ENCODE assay signal across 8 mouse cellular contexts in the genomic region with DNA sequence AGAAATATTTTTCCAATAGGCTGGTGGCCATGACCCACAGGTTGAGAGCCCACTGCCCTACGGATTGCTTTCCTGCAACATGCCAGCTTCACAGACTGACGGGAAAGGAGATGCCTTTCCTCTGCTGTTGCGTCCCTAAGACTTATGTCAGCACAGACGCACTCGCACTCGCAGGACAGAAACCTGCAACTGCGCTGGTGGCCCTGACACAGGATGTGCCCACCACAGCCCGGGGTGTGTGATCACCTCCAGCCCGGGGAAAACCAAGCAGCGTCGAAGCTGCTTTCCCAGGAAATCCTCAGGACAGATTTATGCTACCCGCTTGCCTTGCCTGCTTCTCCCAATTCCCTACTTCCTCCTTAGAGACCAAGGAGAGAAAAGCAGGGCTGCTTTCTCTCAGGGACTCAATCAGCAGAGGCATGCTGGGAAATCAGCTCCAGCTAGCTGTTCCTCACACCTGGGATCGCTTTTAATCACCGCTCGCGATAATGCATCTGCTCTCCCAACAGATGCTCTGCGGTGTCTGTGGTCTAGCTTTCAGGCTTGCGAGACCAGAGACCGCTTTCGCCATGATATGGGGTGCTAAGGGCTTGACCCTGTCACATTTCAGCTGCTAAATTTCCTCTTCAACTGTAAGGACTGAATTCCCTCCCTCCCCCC. TPM values are rescaled to one million over a fixed set of nuclear protein-coding genes. Genes with fewer than 3 reads are reported as not detected.
A peak's percentile ranks its signal among the peaks of the same experiment; 100 is the strongest.
DNase-seq lines count a peak whose midpoint lies in the region; ATAC-seq and TF ChIP-seq lines count a peak whose summit lies in the region.

No protein-coding gene starts in this region.

- peak overlapping the region; percentile 17; the same call in 1 of the 2 replicates for H3K4me3 ChIP-seq in layer of hippocampus, adult 2 months
- no peak overlapping the region for H3K4me3 ChIP-seq in hindbrain, embryonic 11.5 days (ENCODE audit: low read depth, low read length)
- H3K4me3 ChIP-seq in midbrain, embryonic 11.5 days (ENCODE audit: low read depth, low read length): peak overlapping the region; percentile 0; the same call in 1 of the 2 replicates

- H3K9ac ChIP-seq in hindbrain, embryonic 11.5 days (ENCODE audit: low read depth, low read length): 0 out of 2 replicates have a peak overlapping the region, but pooled peaks have one; percentile 0
- H3K9ac ChIP-seq in midbrain, embryonic 11.5 days (ENCODE audit: low read length): no peak overlapping the region; the same call in 1 of the 2 replicates

- H3K4me1 ChIP-seq in hindbrain, embryonic 11.5 days (replicated peaks; ENCODE audit: control insufficient read depth, insufficient read depth, low read length): no peaks in the 10 kb centered on the region
- no peaks in the 10 kb centered on the region for H3K4me1 ChIP-seq in midbrain, embryonic 11.5 days (ENCODE audit: control insufficient read depth, insufficient read depth, low read length)

- H3K4me2 ChIP-seq in hindbrain, embryonic 11.5 days (replicated peaks; ENCODE audit: low read depth, low read length): no peak overlapping the region; the same call in 1 of the 2 replicates
- peak overlapping the region; percentile 23 for H3K4me2 ChIP-seq in midbrain, embryonic 11.5 days

- no peaks in the 10 kb centered on the region for H3K9me3 ChIP-seq in hindbrain, embryonic 11.5 days (ENCODE audit: control insufficient read depth, low read length)
- H3K9me3 ChIP-seq in midbrain, embryonic 11.5 days (ENCODE audit: control insufficient read depth, low read length): no peaks in the 10 kb centered on the region

- DNase-seq in layer of hippocampus, adult 2 months (ENCODE audit: low spot score in 2 of 2): no peak
- no peak for DNase-seq in layer of hippocampus, adult 18-20 months (ENCODE audit: low spot score in 2 of 2)
- DNase-seq in embryo, embryonic 9.5 days (ENCODE audit: extremely low spot score): peak; percentile 42
- DNase-seq in hindbrain, embryonic 11.5 days (ENCODE audit: low spot score): peak; percentile 53
- DNase-seq in midbrain, embryonic 11.5 days (ENCODE audit: low spot score, missing footprints): peak; percentile 85
- DNase-seq in cerebellum, postnatal 36 days: no peak
- no peak for DNase-seq in adrenal gland, adult 2 months
- DNase-seq in layer of hippocampus, adult 11-12 months (ENCODE audit: low spot score): no peak

- TF ChIP-seq CTCF in layer of hippocampus, adult 2 months (conservative IDR thresholded peaks at IDR 0.05): no peak

- no peaks in the 10 kb centered on the region for H3K27me3 ChIP-seq in hindbrain, embryonic 11.5 days (ENCODE audit: control insufficient read depth, insufficient read depth, low read length)
- no peaks in the 10 kb centered on the region for H3K27me3 ChIP-seq in midbrain, embryonic 11.5 days (ENCODE audit: control insufficient read depth, insufficient read depth, low read length)

- H3K36me3 ChIP-seq in hindbrain, embryonic 11.5 days (ENCODE audit: control insufficient read depth, insufficient read depth, low read length): no peaks in the 10 kb centered on the region
- no peaks in the 10 kb centered on the region for H3K36me3 ChIP-seq in midbrain, embryonic 11.5 days (ENCODE audit: control insufficient read depth, insufficient read depth, low read length)

- 33% methylated on average over 20 of the region's 20 CpGs for WGBS in hindbrain, embryonic 11.5 days
- WGBS in midbrain, embryonic 11.5 days: 32% methylated on average over 20 of the region's 20 CpGs

- H3K27ac ChIP-seq in layer of hippocampus, adult 2 months: no peak overlapping the region
- peak overlapping the region; percentile 40; the same call in 1 of the 2 replicates for H3K27ac ChIP-seq in hindbrain, embryonic 11.5 days (ENCODE audit: low read depth, low read length)
- H3K27ac ChIP-seq in midbrain, embryonic 11.5 days (ENCODE audit: low read depth, low read length): no peak overlapping the region

- peak; percentile 60; the same call in 1 of the 2 replicates for ATAC-seq in hindbrain, embryonic 11.5 days (ENCODE audit: low FRiP score)
- ATAC-seq in midbrain, embryonic 11.5 days (ENCODE audit: low FRiP score): no peak

RNA-seq across cellular contexts. Expression of gene Optn, which starts 34.1 kb away (rescaled TPM):
- total RNA-seq in layer of hippocampus, adult 2 months (2021): 10 to 100 TPM; 13.5 to 14.1 TPM
- total RNA-seq in layer of hippocampus, adult 18-20 months (2021): 10 to 100 TPM; 15.5 to 16.6 TPM
- polyA plus RNA-seq in hindbrain, embryonic 11.5 days (2014; fragmentation: Nextera tagmentation; extraction: Ambion mirVana): 5.1 and 6.6 TPM in 2 replicates
- 4.3 and 5.2 TPM in 2 replicates for polyA plus RNA-seq in midbrain, embryonic 11.5 days (2014; fragmentation: Nextera tagmentation; extraction: Ambion mirVana)
- total RNA-seq in adrenal gland, adult 2 months (2021): 100 to 1,000 TPM; 100 to 105 TPM
- polyA plus RNA-seq in adrenal gland, adult 2 months (2012; rRNA removed): 4.8 and 5.4 TPM in 2 replicates

RNA-seq across cellular contexts. Expression of gene Ccdc3, which starts 39.7 kb away (rescaled TPM):
- 10 to 100 TPM; 10.0 to 12.6 TPM for total RNA-seq in layer of hippocampus, adult 2 months (2021)
- 10 to 100 TPM in 1 of 2 experiments, 1 to 10 TPM in 1; 8.6 to 11.2 TPM for total RNA-seq in layer of hippocampus, adult 18-20 months (2021)
- polyA plus RNA-seq in hindbrain, embryonic 11.5 days (2014; fragmentation: Nextera tagmentation; extraction: Ambion mirVana): 7.1 and 9.9 TPM in 2 replicates
- polyA plus RNA-seq in midbrain, embryonic 11.5 days (2014; fragmentation: Nextera tagmentation; extraction: Ambion mirVana): 4.3 and 5.1 TPM in 2 replicates
- total RNA-seq in adrenal gland, adult 2 months (2021): 10 to 100 TPM; 12.9 to 20.5 TPM
- polyA plus RNA-seq in adrenal gland, adult 2 months (2012; rRNA removed): 11.3 and 20.7 TPM in 2 replicates

Comparison
In these comparisons a context has a peak if more than half of its experiments do, and no peak if none do; other contexts are left out.
1. DNase-seq: peak in embryo, embryonic 9.5 days (single experiment), hindbrain, embryonic 11.5 days (single experiment) and midbrain, embryonic 11.5 days (single experiment); none in layer of hippocampus, adult 2 months (0 of 2), layer of hippocampus, adult 18-20 months (0 of 2), cerebellum, postnatal 36 days (0 of 2), adrenal gland, adult 2 months (single experiment) and layer of hippocampus, adult 11-12 months (single experiment).
2. RNA of gene Optn, which starts 34.1 kb away (total RNA-seq): 100 to 105 TPM in adrenal gland, adult 2 months; 15.5 to 16.6 TPM in layer of hippocampus, adult 18-20 months and 13.5 to 14.1 TPM in layer of hippocampus, adult 2 months; every median in the first group is over 4 times any median in the second.